Mouse (Mus musculus) v-Abl transformed pro-B cells (cell line): ENCODE results near the gene AC134908.4.

ENCODE experiments used
- in situ Hi-C, 2 experiments: fragments of 400-800 bp; cut with MboI; formaldehyde crosslinking; loops; one replicate each; pipeline ENCODE4 v1.15.1; 2025; ENCODE audit not compliant: unreplicated experiment in 2 of 2

AC134908.4 gene

GRCm38 (mm10) chr17:25832436-25833290, 37.2 kb upstream of the AC134908.4 start:
- in situ Hi-C loops = no loop called here

GRCm38 (mm10) chr17:25831451-25832281, 36.2 kb upstream of the AC134908.4 start:
- in situ Hi-C loops = no loop called here

- in situ Hi-C loops = no loop called here
These were observed 35.5 kb upstream of the AC134908.4 start for GRCm38 (mm10) chr17:25830806-25831431.

GRCm38 (mm10) chr17:25830200-25830753, 34.8 kb upstream of the AC134908.4 start:
- in situ Hi-C loops = no loop called here

GRCm38 (mm10) chr17:25829558-25830017, 34.1 kb upstream of the AC134908.4 start:
- in situ Hi-C loops = no loop called here

GRCm38 (mm10) chr17:25828712-25829557, 33.5 kb upstream of the AC134908.4 start, which contains the start of gene Jmjd8:
Jmjd8 (plus strand) TSS chr17:25828867.
- in situ Hi-C loops = no loop called here

- in situ Hi-C loops = no loop called here
These were observed 32.8 kb upstream of the AC134908.4 start for GRCm38 (mm10) chr17:25828223-25828594.

- in situ Hi-C loops = no loop called here
These were observed 32.2 kb upstream of the AC134908.4 start for GRCm38 (mm10) chr17:25827546-25828222.

GRCm38 (mm10) chr17:25827011-25827410, 31.6 kb upstream of the AC134908.4 start:
- in situ Hi-C loops = no loop called here

GRCm38 (mm10) chr17:25825984-25826570, 30.6 kb upstream of the AC134908.4 start:
- in situ Hi-C loops = no loop called here

GRCm38 (mm10) chr17:25825311-25825710, 29.9 kb upstream of the AC134908.4 start:
- in situ Hi-C loops = no loop called here

GRCm38 (mm10) chr17:25824362-25825142, 29.1 kb upstream of the AC134908.4 start:
- in situ Hi-C loops = no loop called here

GRCm38 (mm10) chr17:25823452-25823851, 28.0 kb upstream of the AC134908.4 start, which contains the start of gene Wdr24:
Wdr24 (plus strand) TSS chr17:25823627.
- in situ Hi-C loops = no loop called here

GRCm38 (mm10) chr17:25818851-25819780, 23.7 kb upstream of the AC134908.4 start:
- in situ Hi-C loops = loop anchor here in 1 of 2 experiments (10.0 kb wide), 1 partner anchor 424 kb away; no protein-coding TSS in a partner anchor

- in situ Hi-C loops = loop anchor here in 1 of 2 experiments (10.0 kb wide), 1 partner anchor 423 kb away; no protein-coding TSS in a partner anchor
These were observed 22.2 kb upstream of the AC134908.4 start for GRCm38 (mm10) chr17:25817662-25818061.

- in situ Hi-C loops = loop anchor here (5.0 to 10.0 kb wide), 2 partner anchors 46 to 419 kb away; no protein-coding TSS in a partner anchor
These were observed 18.0 kb upstream of the AC134908.4 start for GRCm38 (mm10) chr17:25813471-25813870.
